Mouse (Mus musculus) bone marrow macrophage, adult 2 months (primary cell): ENCODE measurements around the gene Prpf8.

ENCODE experiments used
- CTCF ChIP-seq: IDR thresholded peaks from 2 replicates; pipeline ENCODE4 v1.5.1; 2012; ENCODE audit warnings: low read depth, mild to moderate bottlenecking, low read length, moderate library complexity
- POLR2A ChIP-seq: IDR thresholded peaks from 2 replicates; pipeline ENCODE4 v1.6.1; 2012; ENCODE audit warnings: mild to moderate bottlenecking, low read depth, low read length, borderline replicate concordance

DNA sequence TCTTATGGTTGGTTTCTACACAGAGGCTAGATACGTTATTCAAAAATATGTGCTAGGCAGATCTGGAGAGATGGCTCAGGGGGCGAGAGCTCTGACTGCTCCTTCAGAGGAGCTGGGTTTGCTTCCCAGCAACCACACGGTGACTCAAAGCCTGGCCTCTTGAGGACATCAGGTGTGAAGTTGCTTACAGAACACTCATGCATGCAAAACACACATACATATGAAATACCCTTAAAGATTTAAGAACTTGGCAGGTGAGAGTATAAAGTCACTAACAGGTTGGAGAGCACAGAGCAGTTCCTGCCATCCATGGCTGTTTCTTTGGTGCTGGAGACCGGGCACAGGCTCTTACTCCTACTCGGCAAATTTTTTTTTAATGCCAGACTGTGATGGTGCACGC, 40.3 kb downstream of the Prpf8 start:
- TF ChIP-seq POLR2A (no peak), CTCF (no peak)
